Mouse (Mus musculus) neural tube, embryonic 14.5 days (tissue): ENCODE measurements around the gene Eif4enif1. TPM values are rescaled to one million over a fixed set of nuclear protein-coding genes. Genes with fewer than 3 reads are reported as not detected.

ENCODE experiments used
- ATAC-seq: fragments of 200-750 bp; cut with Nextera tagmentation; 2 replicates; pipeline ENCODE4 v1.8.0; 2017; ENCODE audit warnings: low read depth, mild to moderate bottlenecking, moderate TSS enrichment, moderate library complexity
- H3K27ac ChIP-seq: fragments of 300-500 bp; sonication (generic); 2 replicates; pipeline ENCODE4 v1.5.1; 2014; ENCODE audit warnings: low read depth, mild to moderate bottlenecking, control low read depth, low read length, moderate library complexity, mixed read lengths
- H3K27me3 ChIP-seq: fragments of 300-500 bp; sonication (generic); 2 replicates; pipeline ENCODE4 v1.6.1; 2014; ENCODE audit warnings: low read length; ENCODE audit not compliant: control insufficient read depth, insufficient read depth
- H3K36me3 ChIP-seq: fragments of 300-500 bp; sonication (generic); 2 replicates; pipeline ENCODE4 v1.6.1; 2014; ENCODE audit warnings: low read length, mixed read lengths; ENCODE audit not compliant: control insufficient read depth, insufficient read depth
- H3K4me1 ChIP-seq: fragments of 300-500 bp; sonication (generic); 2 replicates; pipeline ENCODE4 v1.6.1; 2014; ENCODE audit warnings: low read length; ENCODE audit not compliant: control insufficient read depth, insufficient read depth
- H3K4me2 ChIP-seq: fragments of 300-500 bp; sonication (generic); 2 replicates; pipeline ENCODE4 v1.6.1; 2014; ENCODE audit warnings: mild to moderate bottlenecking, low read depth, low read length, control low read depth
- H3K4me3 ChIP-seq: fragments of 300-500 bp; sonication (generic); 2 replicates; pipeline ENCODE4 v1.5.1; 2014; ENCODE audit warnings: low read depth, low read length, control low read depth, mixed read lengths
- H3K9ac ChIP-seq: fragments of 300-500 bp; sonication (generic); replicated peaks from 2 replicates; pipeline ENCODE4 v1.6.1; 2014; ENCODE audit warnings: low read depth, mild to moderate bottlenecking, control low read depth, low read length, mixed read lengths
- H3K9me3 ChIP-seq: fragments of 300-500 bp; sonication (generic); 2 replicates; pipeline ENCODE4 v1.6.1; 2016; ENCODE audit warnings: low read length; ENCODE audit not compliant: control insufficient read depth
- WGBS: fragments of 180-500 bp; shearing (Covaris S2); extraction: QIAGEN DNeasy Blood & Tissue Kit; methylation state at CpG from one replicate; pipeline ENCODE4 v1.1.7; 2014; 5-methylcytosine and 5-hydroxymethylcytosine counted together
- polyA plus RNA-seq: library from polyadenylated mRNA; unstranded; fragments of >200 nt; fragmentation: Nextera tagmentation; extraction: Ambion mirVana; gene quantifications from 2 replicates; pipeline ENCODE4 v1.2.1, GENCODE M21; 2014

The Eif4enif1 gene
- polyA plus RNA-seq, 1 experiment from 2014 or later = 64.5 TPM

GRCm38 (mm10) chr11:3282887-3283286 is 80.7 kb downstream of the Eif4enif1 start:
- H3K27ac ChIP-seq = no peak overlapping the region
- no peak for ATAC-seq
- H3K27me3 ChIP-seq = no peaks in the 10 kb centered on the region
- 88% methylated on average over 6 of the region's 6 CpGs for WGBS
- no peak overlapping the region for H3K4me3 ChIP-seq
- no peak overlapping the region for H3K9ac ChIP-seq
- no peak overlapping the region for H3K4me2 ChIP-seq
- H3K4me1 ChIP-seq = 0 out of 2 replicates have a peak, but pooled peaks cover 6% of the 10 kb centered on the region
- no peaks in the 10 kb centered on the region for H3K36me3 ChIP-seq
- H3K9me3 ChIP-seq = no peaks in the 10 kb centered on the region

GRCm38 (mm10) chr11:3283645-3284044 is 81.5 kb downstream of the Eif4enif1 start:
- ATAC-seq = no peak
- Histone ChIP-seq H3K9ac (no peak overlapping the region), H3K27me3 (no peaks in the 10 kb centered on the region), H3K27ac (no peak overlapping the region), H3K9me3 (no peaks in the 10 kb centered on the region), H3K4me2 (no peak overlapping the region), H3K4me1 (0 out of 2 replicates have a peak, but pooled peaks cover 13% of the 10 kb centered on the region), H3K4me3 (no peak overlapping the region), H3K36me3 (no peaks in the 10 kb centered on the region)
- 95% methylated on average over 6 of the region's 6 CpGs for WGBS

- H3K27ac ChIP-seq = no peak overlapping the region
- H3K27me3 ChIP-seq = no peaks in the 10 kb centered on the region
- H3K4me1 ChIP-seq = 0 out of 2 replicates have a peak, but pooled peaks cover 13% of the 10 kb centered on the region
- WGBS = 91% methylated on average over 3 of the region's 3 CpGs
- H3K4me2 ChIP-seq = no peak overlapping the region
- no peak overlapping the region for H3K9ac ChIP-seq
- H3K36me3 ChIP-seq = no peaks in the 10 kb centered on the region
- no peak for ATAC-seq
- no peaks in the 10 kb centered on the region for H3K9me3 ChIP-seq
- H3K4me3 ChIP-seq = no peak overlapping the region
Measured at GRCm38 (mm10) chr11:3285940-3286339, 83.7 kb downstream of the Eif4enif1 start.

- ATAC-seq = no peak
- Histone ChIP-seq H3K27ac (no peak overlapping the region), H3K4me2 (no peak overlapping the region), H3K4me1 (0 out of 2 replicates have a peak, but pooled peaks cover 13% of the 10 kb centered on the region), H3K4me3 (no peak overlapping the region), H3K36me3 (no peaks in the 10 kb centered on the region), H3K9me3 (no peaks in the 10 kb centered on the region), H3K9ac (no peak overlapping the region), H3K27me3 (no peaks in the 10 kb centered on the region)
- 31% methylated on average over 6 of the region's 6 CpGs for WGBS
Measured at GRCm38 (mm10) chr11:3287131-3287530, 84.9 kb downstream of the Eif4enif1 start.

- Histone ChIP-seq H3K9ac (no peak overlapping the region), H3K4me2 (peak overlapping the region; percentile 100), H3K4me1 (peaks cover 17% of the 10 kb centered on the region), H3K9me3 (no peaks in the 10 kb centered on the region), H3K27ac (no peak overlapping the region), H3K27me3 (no peaks in the 10 kb centered on the region), H3K4me3 (peak overlapping the region; percentile 81; the same call in 1 of the 2 replicates), H3K36me3 (no peaks in the 10 kb centered on the region)
- no peak for ATAC-seq
- 64% methylated on average over 5 of the region's 5 CpGs for WGBS
Measured at GRCm38 (mm10) chr11:3287921-3288320, 85.7 kb downstream of the Eif4enif1 start.

- Histone ChIP-seq H3K27ac (peak within 1 kb of the TSS; percentile 100), H3K4me1 (peaks cover 25% of the 10 kb centered on the region)
- WGBS = under 1% methylated on average over 41 of the region's 41 CpGs
Measured at GRCm38 (mm10) chr11:3288521-3289301, 86.5 kb downstream of the Eif4enif1 start, which contains the start of gene Patz1. TSS of gene Patz1 (plus strand) at chr11:3288874.

GRCm38 (mm10) chr11:3289302-3289802 is 87.2 kb downstream of the Eif4enif1 start:
- Histone ChIP-seq H3K9ac (peak overlapping the region; percentile 97), H3K9me3 (no peaks in the 10 kb centered on the region), H3K36me3 (peaks cover 8% of the 10 kb centered on the region), H3K4me3 (peak overlapping the region; percentile 81), H3K4me1 (peaks cover 31% of the 10 kb centered on the region), H3K27ac (peak overlapping the region; percentile 100), H3K27me3 (no peaks in the 10 kb centered on the region), H3K4me2 (peak overlapping the region; percentile 100)
- peak; percentile 79 for ATAC-seq
- WGBS = 1% methylated on average over 34 of the region's 40 CpGs

More at GRCm38 (mm10) chr11:3288521-3289301, 86.5 kb downstream of the Eif4enif1 start, which contains the start of gene Patz1:
- Histone ChIP-seq H3K9ac (peak within 1 kb of the TSS; percentile 97), H3K9me3 (no peaks in the 10 kb centered on the region), H3K4me3 (peak within 1 kb of the TSS; percentile 81), H3K4me2 (peak within 1 kb of the TSS; percentile 100), H3K36me3 (peaks cover 2% of the 10 kb centered on the region), H3K27me3 (no peaks in the 10 kb centered on the region)
- ATAC-seq = peak; percentile 19

- peak; percentile 50 for ATAC-seq
- Histone ChIP-seq H3K27me3 (no peaks in the 10 kb centered on the region), H3K4me3 (peak overlapping the region; percentile 81), H3K9ac (peak overlapping the region; percentile 97), H3K4me2 (peak overlapping the region; percentile 100), H3K9me3 (no peaks in the 10 kb centered on the region), H3K4me1 (peaks cover 36% of the 10 kb centered on the region), H3K27ac (peak overlapping the region; percentile 100), H3K36me3 (peaks cover 14% of the 10 kb centered on the region)
- WGBS = under 1% methylated on average over 78 of the region's 92 CpGs
Measured at GRCm38 (mm10) chr11:3289803-3290639, 87.8 kb downstream of the Eif4enif1 start.
